Mouse (Mus musculus): Measurements from ENCODE around the gene Rnf31.

DNA sequence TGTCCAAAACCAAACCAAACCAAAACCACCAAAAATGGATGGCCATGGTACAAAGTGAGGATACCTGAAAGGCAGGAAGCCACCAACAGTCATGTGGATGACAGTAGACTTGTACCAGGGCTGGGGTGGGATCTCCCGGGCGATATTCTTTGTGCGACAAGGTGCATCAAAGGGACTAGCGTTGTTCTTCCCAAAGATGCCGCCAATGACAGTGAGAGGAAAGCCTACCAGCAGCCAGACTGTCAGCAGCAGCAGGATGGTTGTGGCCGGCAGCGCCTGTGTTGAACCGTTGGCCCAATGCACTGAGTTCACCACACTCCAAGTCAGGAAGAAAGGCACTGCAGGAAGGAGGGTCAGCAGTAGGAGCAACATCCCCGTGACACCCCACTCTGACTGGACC lies 46.3 kb downstream of the Rnf31 start, which contains the start of gene Gm49378:
- TF ChIP-seq MYOG (IDR thresholded peaks at IDR 0.05; ENCODE audit: control insufficient read depth in 1 of 3, insufficient read depth in 1 of 3, insufficient read length in 2 of 3, low read depth in 2 of 3) (no peak), POLR2A (IDR thresholded peaks at IDR 0.05; ENCODE audit: insufficient read length, low read depth) (no peak), MYOD1 (IDR thresholded peaks at IDR 0.05; ENCODE audit: control insufficient read depth in 1 of 3, insufficient read length in 2 of 3, low read depth in 2 of 3) (no peak), POLR2AphosphoS2 (IDR thresholded peaks at IDR 0.05; ENCODE audit: insufficient read length, low read depth) (no peak), CEBPB (IDR thresholded peaks at IDR 0.05; ENCODE audit: insufficient read depth, poor library complexity, severe bottlenecking) (no peak), TCF12 (IDR thresholded peaks at IDR 0.05; ENCODE audit: insufficient read depth, poor library complexity, severe bottlenecking) (no peak), REST (IDR thresholded peaks at IDR 0.05; ENCODE audit: insufficient read depth, insufficient read length) (no peak), MAX (IDR thresholded peaks at IDR 0.05; ENCODE audit: low read depth) (no peak), USF1 (IDR thresholded peaks at IDR 0.05; ENCODE audit: low read depth) (no peak), TCF3 (IDR thresholded peaks at IDR 0.05; ENCODE audit: insufficient read length, low read depth) (no peak), E2F4 (IDR thresholded peaks at IDR 0.05; ENCODE audit: insufficient read depth) (no peak)

Measured in myocyte (in vitro differentiated cells).